ENCODE assay signal across 12 mouse cellular contexts in genomic region chr8:121307723-121308122, GRCm38 (mm10).
DNase-seq lines count a peak whose midpoint lies in the region; ATAC-seq and TF ChIP-seq lines count a peak whose summit lies in the region.
"Had no signal": no experiment of that assay in that cellular context is flagged by ENCODE, and none has a peak within 500 bp of the region (broad histone marks: within the 10 kb centered on the region; RNA-seq: fewer than 3 reads in every experiment).

No protein-coding gene starts in this region.

- peak; percentile 47 to 55 for DNase-seq in heart, adult 18-20 months
- no peak for DNase-seq in heart, adult 11 months
- peak; percentile 80 for DNase-seq in lung, embryonic 14.5 days
- no peak for DNase-seq in lung, adult 18-20 months
- peak; percentile 14 to 51 for DNase-seq in frontal cortex, adult 2 months (ENCODE audit: extremely low spot score in 1 of 2, low spot score in 1 of 2)
- peak; percentile 46 to 75 for DNase-seq in lung, postnatal 4 days
- no peak for DNase-seq in thymus, postnatal 10 days (ENCODE audit: low spot score in 2 of 2)
- DNase-seq in testis, postnatal 14 days (ENCODE audit: low spot score): no peak
- DNase-seq: thymus, postnatal 36 days had no signal

- H3K4me3 ChIP-seq in lung, embryonic 14.5 days (ENCODE audit: low read depth, low read length): no peak overlapping the region
- H3K4me3 ChIP-seq: forebrain, embryonic 13.5 days; megakaryocyte, embryonic 14.5 days; neural tube, embryonic 12.5 days had no signal

- H3K36me3 ChIP-seq in lung, embryonic 14.5 days (ENCODE audit: insufficient read depth): no peaks in the 10 kb centered on the region
- H3K36me3 ChIP-seq: neural tube, embryonic 12.5 days had no signal

- no peak overlapping the region for H3K4me2 ChIP-seq in lung, embryonic 14.5 days
- H3K4me2 ChIP-seq: forebrain, embryonic 13.5 days; neural tube, embryonic 12.5 days had no signal

- no peaks in the 10 kb centered on the region for H3K27me3 ChIP-seq in lung, embryonic 14.5 days (ENCODE audit: insufficient read depth, low read length)

- H3K27ac ChIP-seq in lung, embryonic 14.5 days (ENCODE audit: low read depth): no peak overlapping the region
- H3K27ac ChIP-seq: forebrain, embryonic 13.5 days; neural tube, embryonic 12.5 days had no signal

- no peak for ATAC-seq in lung, embryonic 14.5 days (ENCODE audit: insufficient read depth)
- ATAC-seq: forebrain, embryonic 13.5 days had no signal

- no peaks in the 10 kb centered on the region for H3K9me3 ChIP-seq in lung, embryonic 14.5 days (ENCODE audit: low read depth, low read length)
- H3K9me3 ChIP-seq: forebrain, embryonic 13.5 days; neural tube, embryonic 12.5 days had no signal

- H3K9ac ChIP-seq in lung, embryonic 14.5 days: no peak overlapping the region
- H3K9ac ChIP-seq: forebrain, embryonic 13.5 days; neural tube, embryonic 12.5 days had no signal

- WGBS in lung, embryonic 14.5 days: 67% methylated on average over 7 of the region's 7 CpGs

- H3K4me1 ChIP-seq in lung, embryonic 14.5 days (ENCODE audit: insufficient read depth): peaks cover 7% of the 10 kb centered on the region

- TF ChIP-seq CTCF in lung, embryonic 14.5 days (IDR thresholded peaks at IDR 0.05; ENCODE audit: low read depth): no peak

Comparison
In these comparisons a context has a peak if more than half of its experiments do, and no peak if none do; other contexts are left out.
1. DNase-seq: peak in heart, adult 18-20 months (2 of 2), lung, embryonic 14.5 days (single experiment), frontal cortex, adult 2 months (2 of 2) and lung, postnatal 4 days (2 of 2); none in heart, adult 11 months (single experiment), lung, adult 18-20 months (0 of 2), thymus, postnatal 10 days (0 of 2) and testis, postnatal 14 days (single experiment).